Mouse (Mus musculus): Measurements from ENCODE around the gene Copz2. TPM values are rescaled to one million over a fixed set of nuclear protein-coding genes. Genes with fewer than 3 reads are reported as not detected.

Copz2 gene
- polyA plus RNA-seq, 1 experiment: 4.7 TPM

GRCm38 (mm10) chr11:96814443-96814842, 35.2 kb upstream of the Copz2 start:
- Histone ChIP-seq H3K27ac (ENCODE audit: insufficient read depth, low read depth, low read length) (no peak overlapping the region), H3K4me3 (ENCODE audit: low read depth, low read length) (no peak overlapping the region), H3K4me1 (ENCODE audit: control insufficient read depth, insufficient read depth, insufficient read length, low read length) (no peaks in the 10 kb centered on the region), H3K36me3 (ENCODE audit: control insufficient read depth, insufficient read depth, low read length) (peaks cover 53% of the 10 kb centered on the region), H3K27me3 (ENCODE audit: control insufficient read depth, insufficient read depth, low read length) (no peaks in the 10 kb centered on the region)
- TF ChIP-seq POLR2A (IDR thresholded peaks at IDR 0.05; ENCODE audit: low read depth, low read length): no peak
- no peak for TF ChIP-seq CTCF (IDR thresholded peaks at IDR 0.05; ENCODE audit: extremely low read depth, insufficient read length, insufficient replicate concordance, low read depth, low read length)
- 67% methylated on average over 2 of the region's 2 CpGs for WGBS

- H3K4me3 ChIP-seq (ENCODE audit: low read depth, low read length): no peak overlapping the region
- TF ChIP-seq POLR2A (IDR thresholded peaks at IDR 0.05; ENCODE audit: low read depth, low read length) (no peak), CTCF (IDR thresholded peaks at IDR 0.05; ENCODE audit: extremely low read depth, insufficient read length, insufficient replicate concordance, low read depth, low read length) (no peak)
- no peaks in the 10 kb centered on the region for H3K4me1 ChIP-seq (ENCODE audit: control insufficient read depth, insufficient read depth, insufficient read length, low read length)
- H3K27me3 ChIP-seq (ENCODE audit: control insufficient read depth, insufficient read depth, low read length): no peaks in the 10 kb centered on the region
- H3K36me3 ChIP-seq (ENCODE audit: control insufficient read depth, insufficient read depth, low read length): peaks cover 62% of the 10 kb centered on the region
- WGBS: 94% methylated on average over 2 of the region's 2 CpGs
- no peak overlapping the region for H3K27ac ChIP-seq (ENCODE audit: insufficient read depth, low read depth, low read length)
Observed at GRCm38 (mm10) chr11:96815895-96816294, 33.8 kb upstream of the Copz2 start.

GRCm38 (mm10) chr11:96816494-96816893, 33.2 kb upstream of the Copz2 start:
- Histone ChIP-seq H3K4me1 (ENCODE audit: control insufficient read depth, insufficient read depth, insufficient read length, low read length) (no peaks in the 10 kb centered on the region), H3K27me3 (ENCODE audit: control insufficient read depth, insufficient read depth, low read length) (no peaks in the 10 kb centered on the region), H3K36me3 (ENCODE audit: control insufficient read depth, insufficient read depth, low read length) (peaks cover 66% of the 10 kb centered on the region), H3K4me3 (ENCODE audit: low read depth, low read length) (no peak overlapping the region), H3K27ac (ENCODE audit: insufficient read depth, low read depth, low read length) (no peak overlapping the region)
- 83% methylated on average over 1 of the region's 1 CpGs for WGBS
- no peak for TF ChIP-seq POLR2A (IDR thresholded peaks at IDR 0.05; ENCODE audit: low read depth, low read length)
- TF ChIP-seq CTCF (IDR thresholded peaks at IDR 0.05; ENCODE audit: extremely low read depth, insufficient read length, insufficient replicate concordance, low read depth, low read length): no peak

- Histone ChIP-seq H3K4me3 (ENCODE audit: low read depth, low read length) (no peak overlapping the region), H3K4me1 (ENCODE audit: control insufficient read depth, insufficient read depth, insufficient read length, low read length) (no peaks in the 10 kb centered on the region), H3K27me3 (ENCODE audit: control insufficient read depth, insufficient read depth, low read length) (no peaks in the 10 kb centered on the region), H3K36me3 (ENCODE audit: control insufficient read depth, insufficient read depth, low read length) (peaks cover 66% of the 10 kb centered on the region), H3K27ac (ENCODE audit: insufficient read depth, low read depth, low read length) (no peak overlapping the region)
- no peak for TF ChIP-seq CTCF (IDR thresholded peaks at IDR 0.05; ENCODE audit: extremely low read depth, insufficient read length, insufficient replicate concordance, low read depth, low read length)
- 86% methylated on average over 5 of the region's 5 CpGs for whole genome bisulfite sequencing
Observed at GRCm38 (mm10) chr11:96816979-96817378, 32.7 kb upstream of the Copz2 start.

- no peak overlapping the region for H3K27ac ChIP-seq (ENCODE audit: insufficient read depth, low read depth, low read length)
- H3K36me3 ChIP-seq (ENCODE audit: control insufficient read depth, insufficient read depth, low read length): peaks cover 67% of the 10 kb centered on the region
- peaks cover 4% of the 10 kb centered on the region; the same call in 1 of the 2 replicates for H3K4me1 ChIP-seq (ENCODE audit: control insufficient read depth, insufficient read depth, insufficient read length, low read length)
- no peak overlapping the region for H3K4me3 ChIP-seq (ENCODE audit: low read depth, low read length)
- H3K27me3 ChIP-seq (ENCODE audit: control insufficient read depth, insufficient read depth, low read length): no peaks in the 10 kb centered on the region
- WGBS: 82% methylated on average over 8 of the region's 8 CpGs
- TF ChIP-seq CTCF (IDR thresholded peaks at IDR 0.05; ENCODE audit: extremely low read depth, insufficient read length, insufficient replicate concordance, low read depth, low read length): no peak
- no peak for TF ChIP-seq POLR2A (IDR thresholded peaks at IDR 0.05; ENCODE audit: low read depth, low read length)
Observed at GRCm38 (mm10) chr11:96818128-96818710, 31.5 kb upstream of the Copz2 start.

- Histone ChIP-seq H3K4me3 (ENCODE audit: low read depth, low read length) (no peak overlapping the region), H3K27ac (ENCODE audit: insufficient read depth, low read depth, low read length) (no peak overlapping the region), H3K4me1 (ENCODE audit: control insufficient read depth, insufficient read depth, insufficient read length, low read length) (peaks cover 20% of the 10 kb centered on the region), H3K27me3 (ENCODE audit: control insufficient read depth, insufficient read depth, low read length) (no peaks in the 10 kb centered on the region), H3K36me3 (ENCODE audit: control insufficient read depth, insufficient read depth, low read length) (peaks cover 53% of the 10 kb centered on the region)
- TF ChIP-seq CTCF (IDR thresholded peaks at IDR 0.05; ENCODE audit: extremely low read depth, insufficient read length, insufficient replicate concordance, low read depth, low read length) (no peak), POLR2A (IDR thresholded peaks at IDR 0.05; ENCODE audit: low read depth, low read length) (no peak)
- 89% methylated on average over 10 of the region's 10 CpGs for WGBS
Observed at GRCm38 (mm10) chr11:96821956-96822355, 27.7 kb upstream of the Copz2 start.

GRCm38 (mm10) chr11:96822675-96823470, 26.8 kb upstream of the Copz2 start:
- no peak overlapping the region for H3K4me3 ChIP-seq (ENCODE audit: low read depth, low read length)
- no peak for TF ChIP-seq CTCF (IDR thresholded peaks at IDR 0.05; ENCODE audit: extremely low read depth, insufficient read length, insufficient replicate concordance, low read depth, low read length)
- no peak for TF ChIP-seq POLR2A (IDR thresholded peaks at IDR 0.05; ENCODE audit: low read depth, low read length)
- H3K27me3 ChIP-seq (ENCODE audit: control insufficient read depth, insufficient read depth, low read length): no peaks in the 10 kb centered on the region
- H3K27ac ChIP-seq (ENCODE audit: insufficient read depth, low read depth, low read length): no peak overlapping the region
- H3K4me1 ChIP-seq (ENCODE audit: control insufficient read depth, insufficient read depth, insufficient read length, low read length): peaks cover 28% of the 10 kb centered on the region
- H3K36me3 ChIP-seq (ENCODE audit: control insufficient read depth, insufficient read depth, low read length): peaks cover 53% of the 10 kb centered on the region
- 45% methylated on average over 4 of the region's 4 CpGs for WGBS

Measured in small intestine, adult 2 months (tissue).